Mouse (Mus musculus): Measurements from ENCODE around the gene Vsig4. TPM values are rescaled to one million over a fixed set of nuclear protein-coding genes. Genes with fewer than 3 reads are reported as not detected.

Gene Vsig4
- 0.37 and 0.38 TPM in 2 replicates for polyA plus RNA-seq (2015; fragmentation: Nextera tagmentation; extraction: Ambion mirVana)

DNA sequence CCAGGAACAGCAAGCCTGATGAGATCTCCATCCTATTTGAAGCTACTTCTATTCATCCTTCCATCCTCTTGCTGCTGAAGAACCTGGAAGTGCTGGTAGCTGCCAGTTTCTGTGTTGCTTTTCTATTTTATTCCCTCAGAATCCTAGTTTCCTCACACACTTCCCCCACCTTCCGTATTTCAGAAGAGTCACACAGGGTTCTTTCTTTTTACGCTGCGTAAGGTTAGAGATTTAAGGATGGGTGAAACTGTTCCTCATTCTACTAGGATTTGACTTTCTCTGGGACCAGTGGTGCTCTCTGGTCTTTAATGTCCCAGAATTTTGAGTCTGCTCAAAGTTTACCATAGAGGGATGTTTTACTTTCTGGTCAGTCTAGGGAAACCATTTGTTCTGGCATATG lies at the start of gene Vsig4:
Gene Vsig4, minus strand, starts transcription at position 101 of the 400 bp plus-strand sequence.
- Histone ChIP-seq H3K9ac (ENCODE audit: low read length) (no peak within 1 kb of the TSS), H3K27me3 (ENCODE audit: control insufficient read depth, insufficient read depth, low read length) (no peaks in the 10 kb centered on the region), H3K4me2 (ENCODE audit: low read depth, low read length) (no peak within 1 kb of the TSS), H3K4me1 (ENCODE audit: control insufficient read depth, insufficient read depth, low read length) (no peaks in the 10 kb centered on the region), H3K4me3 (ENCODE audit: low read length) (no peak within 1 kb of the TSS), H3K9me3 (replicated peaks; ENCODE audit: control insufficient read depth, low read length) (no peaks in the 10 kb centered on the region), H3K36me3 (ENCODE audit: control insufficient read depth, insufficient read depth) (no peaks in the 10 kb centered on the region), H3K27ac (ENCODE audit: low read length) (no peak within 1 kb of the TSS)
- 85% methylated on average over 3 of the region's 3 CpGs for WGBS
- no peak for ATAC-seq (replicated peaks; ENCODE audit: extremely low read depth, insufficient read depth, low FRiP score)

GRCm38 (mm10) chrX:96339108-96339507 lies 45.9 kb upstream of the Vsig4 start:
- H3K4me2 ChIP-seq (ENCODE audit: low read depth, low read length): no peak overlapping the region
- 63% methylated on average over 2 of the region's 2 CpGs for WGBS
- H3K9me3 ChIP-seq (replicated peaks; ENCODE audit: control insufficient read depth, low read length): no peaks in the 10 kb centered on the region
- H3K9ac ChIP-seq (ENCODE audit: low read length): no peak overlapping the region
- no peak overlapping the region for H3K4me3 ChIP-seq (ENCODE audit: low read length)
- H3K27me3 ChIP-seq (ENCODE audit: control insufficient read depth, insufficient read depth, low read length): no peaks in the 10 kb centered on the region
- ATAC-seq (replicated peaks; ENCODE audit: extremely low read depth, insufficient read depth, low FRiP score): no peak
- H3K27ac ChIP-seq (ENCODE audit: low read length): no peak overlapping the region
- H3K4me1 ChIP-seq (ENCODE audit: control insufficient read depth, insufficient read depth, low read length): no peaks in the 10 kb centered on the region
- H3K36me3 ChIP-seq (ENCODE audit: control insufficient read depth, insufficient read depth): no peaks in the 10 kb centered on the region

DNA sequence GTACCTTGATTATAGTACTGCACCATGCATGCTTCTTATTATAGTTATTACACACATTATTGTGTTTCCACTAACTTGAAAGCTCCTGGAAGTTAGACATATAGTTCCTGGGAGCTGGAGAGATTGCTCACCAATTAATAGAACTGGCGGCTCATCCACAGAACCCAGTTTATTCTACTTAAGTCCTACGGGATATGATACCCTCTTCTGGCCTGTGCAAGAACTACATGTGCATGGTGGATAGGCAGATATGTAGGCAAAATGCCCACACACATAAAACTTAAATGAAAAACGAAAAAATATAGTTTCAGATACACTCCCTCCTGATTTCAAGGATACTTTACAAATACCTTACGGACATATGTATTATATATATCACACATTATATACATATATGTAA lies 36.5 kb upstream of the Vsig4 start:
- Histone ChIP-seq H3K27me3 (ENCODE audit: control insufficient read depth, insufficient read depth, low read length) (no peaks in the 10 kb centered on the region), H3K4me3 (ENCODE audit: low read length) (no peak overlapping the region), H3K9ac (ENCODE audit: low read length) (no peak overlapping the region), H3K9me3 (replicated peaks; ENCODE audit: control insufficient read depth, low read length) (no peaks in the 10 kb centered on the region), H3K27ac (ENCODE audit: low read length) (no peak overlapping the region), H3K4me1 (ENCODE audit: control insufficient read depth, insufficient read depth, low read length) (no peaks in the 10 kb centered on the region), H3K36me3 (ENCODE audit: control insufficient read depth, insufficient read depth) (no peaks in the 10 kb centered on the region), H3K4me2 (ENCODE audit: low read depth, low read length) (no peak overlapping the region)
- ATAC-seq (replicated peaks; ENCODE audit: extremely low read depth, insufficient read depth, low FRiP score): no peak
- 36% methylated on average over 4 of the region's 4 CpGs for WGBS

DNA sequence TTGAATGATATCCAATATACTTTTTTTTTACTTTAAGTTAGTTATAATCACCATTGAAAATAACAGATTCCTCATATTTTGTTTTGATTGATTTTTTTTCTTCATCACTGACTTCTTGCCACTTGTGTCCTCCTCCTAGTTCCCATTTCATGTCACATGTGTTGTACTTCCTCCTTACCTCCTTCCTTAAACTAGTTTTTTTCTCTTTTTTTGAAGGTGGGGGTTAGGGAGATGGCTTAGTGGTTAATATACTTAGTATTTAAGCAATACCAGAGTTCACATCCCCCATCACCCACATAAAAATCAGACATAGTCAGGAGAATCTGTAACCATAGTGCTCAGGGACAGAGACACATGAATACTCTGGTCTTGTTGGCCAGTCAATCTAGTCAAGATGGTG lies 36.7 kb downstream of the Vsig4 start:
- Histone ChIP-seq H3K9ac (ENCODE audit: low read length) (no peak overlapping the region), H3K27ac (ENCODE audit: low read length) (no peak overlapping the region), H3K27me3 (ENCODE audit: control insufficient read depth, insufficient read depth, low read length) (no peaks in the 10 kb centered on the region), H3K4me2 (ENCODE audit: low read depth, low read length) (no peak overlapping the region), H3K4me3 (ENCODE audit: low read length) (no peak overlapping the region), H3K4me1 (ENCODE audit: control insufficient read depth, insufficient read depth, low read length) (no peaks in the 10 kb centered on the region), H3K9me3 (replicated peaks; ENCODE audit: control insufficient read depth, low read length) (no peaks in the 10 kb centered on the region), H3K36me3 (ENCODE audit: control insufficient read depth, insufficient read depth) (no peaks in the 10 kb centered on the region)
- no peak for ATAC-seq (replicated peaks; ENCODE audit: extremely low read depth, insufficient read depth, low FRiP score)

GRCm38 (mm10) chrX:96239644-96240043 lies 53.6 kb downstream of the Vsig4 start:
- no peaks in the 10 kb centered on the region for H3K9me3 ChIP-seq (replicated peaks; ENCODE audit: control insufficient read depth, low read length)
- H3K4me2 ChIP-seq (ENCODE audit: low read depth, low read length): no peak overlapping the region
- 42% methylated on average over 2 of the region's 2 CpGs for WGBS
- no peaks in the 10 kb centered on the region for H3K36me3 ChIP-seq (ENCODE audit: control insufficient read depth, insufficient read depth)
- no peaks in the 10 kb centered on the region for H3K27me3 ChIP-seq (ENCODE audit: control insufficient read depth, insufficient read depth, low read length)
- no peak overlapping the region for H3K9ac ChIP-seq (ENCODE audit: low read length)
- H3K4me1 ChIP-seq (ENCODE audit: control insufficient read depth, insufficient read depth, low read length): no peaks in the 10 kb centered on the region
- no peak overlapping the region for H3K27ac ChIP-seq (ENCODE audit: low read length)
- no peak overlapping the region for H3K4me3 ChIP-seq (ENCODE audit: low read length)
- no peak for ATAC-seq (replicated peaks; ENCODE audit: extremely low read depth, insufficient read depth, low FRiP score)

DNA sequence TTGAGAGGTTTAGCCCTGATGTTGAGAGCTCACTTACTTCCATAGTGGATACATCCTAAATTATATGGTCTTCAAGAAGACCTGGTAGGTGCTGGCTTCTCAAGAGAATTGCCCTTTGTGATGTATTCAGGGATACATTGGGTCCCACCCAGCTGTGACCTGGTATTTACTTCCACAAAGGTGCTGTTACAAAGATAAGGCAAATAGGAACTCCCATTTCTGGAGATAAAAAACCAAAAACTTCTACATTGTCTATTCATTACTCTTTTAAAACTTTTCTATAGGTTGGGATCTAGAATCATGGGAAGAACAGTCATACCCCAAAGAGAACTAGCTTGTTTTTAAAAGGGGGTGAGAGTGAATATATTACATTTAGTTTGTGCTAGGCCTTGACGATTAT lies 54.2 kb downstream of the Vsig4 start:
- Histone ChIP-seq H3K27me3 (ENCODE audit: control insufficient read depth, insufficient read depth, low read length) (no peaks in the 10 kb centered on the region), H3K4me1 (ENCODE audit: control insufficient read depth, insufficient read depth, low read length) (no peaks in the 10 kb centered on the region), H3K4me2 (ENCODE audit: low read depth, low read length) (no peak overlapping the region), H3K4me3 (ENCODE audit: low read length) (no peak overlapping the region), H3K9ac (ENCODE audit: low read length) (no peak overlapping the region), H3K9me3 (replicated peaks; ENCODE audit: control insufficient read depth, low read length) (no peaks in the 10 kb centered on the region), H3K27ac (ENCODE audit: low read length) (no peak overlapping the region), H3K36me3 (ENCODE audit: control insufficient read depth, insufficient read depth) (no peaks in the 10 kb centered on the region)
- ATAC-seq (replicated peaks; ENCODE audit: extremely low read depth, insufficient read depth, low FRiP score): no peak
- WGBS: 80% methylated on average over 1 of the region's 1 CpGs

- H3K9me3 ChIP-seq (replicated peaks; ENCODE audit: control insufficient read depth, low read length): no peaks in the 10 kb centered on the region
- no peak for ATAC-seq (replicated peaks; ENCODE audit: extremely low read depth, insufficient read depth, low FRiP score)
- H3K36me3 ChIP-seq (ENCODE audit: control insufficient read depth, insufficient read depth): no peaks in the 10 kb centered on the region
- H3K27me3 ChIP-seq (ENCODE audit: control insufficient read depth, insufficient read depth, low read length): no peaks in the 10 kb centered on the region
- H3K4me3 ChIP-seq (ENCODE audit: low read length): no peak overlapping the region
- 66% methylated on average over 1 of the region's 1 CpGs for WGBS
- H3K27ac ChIP-seq (ENCODE audit: low read length): no peak overlapping the region
- H3K4me2 ChIP-seq (ENCODE audit: low read depth, low read length): no peak overlapping the region
- H3K9ac ChIP-seq (ENCODE audit: low read length): no peak overlapping the region
- no peaks in the 10 kb centered on the region for H3K4me1 ChIP-seq (ENCODE audit: control insufficient read depth, insufficient read depth, low read length)
Measured at GRCm38 (mm10) chrX:96235775-96236174, 57.5 kb downstream of the Vsig4 start.

DNA sequence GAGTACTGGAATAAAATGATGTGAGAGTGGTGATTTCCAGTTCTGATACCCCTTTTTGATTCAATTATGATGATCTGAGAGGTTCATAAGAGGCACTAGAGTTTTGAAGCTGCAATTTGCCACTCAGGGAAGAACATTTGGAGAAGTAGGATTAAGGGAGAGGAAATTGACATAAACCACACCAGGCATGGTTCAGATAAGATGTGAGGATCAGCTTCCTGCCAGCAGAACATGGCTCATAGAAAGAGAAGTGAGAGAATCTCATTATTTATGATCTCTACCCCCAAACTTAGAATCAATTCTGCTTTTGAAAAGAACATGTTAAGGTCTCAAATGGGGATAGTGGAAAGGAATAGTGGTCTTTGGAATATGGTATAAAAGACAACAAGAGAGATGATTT lies 66.2 kb downstream of the Vsig4 start:
- no peak overlapping the region for H3K4me2 ChIP-seq (ENCODE audit: low read depth, low read length)
- H3K27ac ChIP-seq (ENCODE audit: low read length): no peak overlapping the region
- H3K4me3 ChIP-seq (ENCODE audit: low read length): no peak overlapping the region
- no peak overlapping the region for H3K9ac ChIP-seq (ENCODE audit: low read length)
- no peaks in the 10 kb centered on the region for H3K36me3 ChIP-seq (ENCODE audit: control insufficient read depth, insufficient read depth)
- no peaks in the 10 kb centered on the region for H3K27me3 ChIP-seq (ENCODE audit: control insufficient read depth, insufficient read depth, low read length)
- H3K4me1 ChIP-seq (ENCODE audit: control insufficient read depth, insufficient read depth, low read length): no peaks in the 10 kb centered on the region
- no peak for ATAC-seq (replicated peaks; ENCODE audit: extremely low read depth, insufficient read depth, low FRiP score)
- H3K9me3 ChIP-seq (replicated peaks; ENCODE audit: control insufficient read depth, low read length): no peaks in the 10 kb centered on the region

DNA sequence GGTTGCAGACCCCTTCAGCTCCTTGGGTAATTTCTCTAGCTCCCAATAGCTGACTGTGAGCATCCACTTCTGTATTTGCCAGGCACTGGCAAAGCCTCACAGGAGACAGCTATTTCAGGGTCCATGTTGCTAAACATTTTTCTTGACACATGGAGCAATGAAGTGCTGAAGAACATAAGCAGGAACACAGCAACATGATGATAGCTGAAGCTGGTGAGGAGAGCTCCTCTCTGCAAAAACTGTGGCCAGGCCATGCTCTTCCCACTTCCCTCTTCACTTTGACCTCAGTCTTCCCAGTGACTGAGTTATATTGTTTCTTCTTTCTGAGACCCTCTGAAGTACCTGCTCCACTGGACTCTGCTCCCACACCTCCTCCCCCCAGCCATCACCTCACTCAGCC lies 67.8 kb downstream of the Vsig4 start:
- H3K36me3 ChIP-seq (ENCODE audit: control insufficient read depth, insufficient read depth): no peaks in the 10 kb centered on the region
- no peak for ATAC-seq (replicated peaks; ENCODE audit: extremely low read depth, insufficient read depth, low FRiP score)
- no peak overlapping the region for H3K4me3 ChIP-seq (ENCODE audit: low read length)

DNA sequence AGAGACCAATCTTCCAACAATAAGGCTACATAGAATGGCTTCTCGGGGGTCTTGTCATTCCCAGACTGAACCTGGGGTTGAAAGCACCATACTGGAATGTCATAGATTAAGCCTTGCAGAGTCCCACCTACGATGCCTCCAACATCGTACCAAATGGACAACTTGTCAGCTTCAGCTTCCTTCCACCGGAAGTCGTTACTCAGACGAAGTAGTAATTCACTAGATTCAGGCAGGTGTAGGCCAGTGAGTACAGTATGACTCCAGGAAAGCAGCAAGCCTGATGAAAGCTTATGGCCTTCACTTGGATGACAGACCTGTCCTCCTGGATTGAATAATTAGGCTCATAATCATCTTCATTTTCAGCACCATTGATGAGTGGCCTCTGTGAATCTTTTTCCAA lies 69.0 kb downstream of the Vsig4 start:
- H3K9ac ChIP-seq (ENCODE audit: low read length): no peak overlapping the region
- H3K4me3 ChIP-seq (ENCODE audit: low read length): no peak overlapping the region
- no peaks in the 10 kb centered on the region for H3K4me1 ChIP-seq (ENCODE audit: control insufficient read depth, insufficient read depth, low read length)
- no peaks in the 10 kb centered on the region for H3K9me3 ChIP-seq (replicated peaks; ENCODE audit: control insufficient read depth, low read length)
- H3K4me2 ChIP-seq (ENCODE audit: low read depth, low read length): no peak overlapping the region
- no peak overlapping the region for H3K27ac ChIP-seq (ENCODE audit: low read length)
- no peak for ATAC-seq (replicated peaks; ENCODE audit: extremely low read depth, insufficient read depth, low FRiP score)
- no peaks in the 10 kb centered on the region for H3K36me3 ChIP-seq (ENCODE audit: control insufficient read depth, insufficient read depth)
- H3K27me3 ChIP-seq (ENCODE audit: control insufficient read depth, insufficient read depth, low read length): no peaks in the 10 kb centered on the region
- WGBS: 71% methylated on average over 6 of the region's 6 CpGs

More for the DNA sequence above, 67.8 kb downstream of the Vsig4 start:
- H3K27me3 ChIP-seq (ENCODE audit: control insufficient read depth, insufficient read depth, low read length): no peaks in the 10 kb centered on the region
- no peak overlapping the region for H3K4me2 ChIP-seq (ENCODE audit: low read depth, low read length)
- H3K4me1 ChIP-seq (ENCODE audit: control insufficient read depth, insufficient read depth, low read length): no peaks in the 10 kb centered on the region
- H3K9me3 ChIP-seq (replicated peaks; ENCODE audit: control insufficient read depth, low read length): no peaks in the 10 kb centered on the region
- no peak overlapping the region for H3K9ac ChIP-seq (ENCODE audit: low read length)
- H3K27ac ChIP-seq (ENCODE audit: low read length): no peak overlapping the region
